Mouse (Mus musculus) limb, embryonic 14.5 days (tissue): ENCODE data around the gene Mcl1. TPM values are rescaled to one million over a fixed set of nuclear protein-coding genes. Genes with fewer than 3 reads are reported as not detected.

Experiments used
- ATAC-seq: fragments of 200-750 bp; cut with Nextera tagmentation; 2 replicates; pipeline ENCODE4 v1.8.0; 2017; ENCODE audit warnings: low read depth, moderate number of reproducible peaks, moderate TSS enrichment; ENCODE audit not compliant: low FRiP score
- DNase-seq: peaks from one replicate; pipeline ENCODE4 v3.0.0-alpha.2; 2015; ENCODE audit warnings: low spot score
- H3K27ac ChIP-seq: fragments of 300-500 bp; sonication (generic); replicated peaks from 2 replicates; pipeline ENCODE4 v1.5.1; 2014; ENCODE audit warnings: low read depth, mild to moderate bottlenecking, low read length, moderate library complexity, mixed read lengths
- H3K27me3 ChIP-seq: fragments of 300-500 bp; sonication (generic); 2 replicates; pipeline ENCODE4 v1.6.1; 2014; ENCODE audit warnings: low read length, mixed read lengths; ENCODE audit not compliant: control insufficient read depth, insufficient read depth
- H3K36me3 ChIP-seq: fragments of 300-500 bp; sonication (generic); 2 replicates; pipeline ENCODE4 v1.6.1; 2014; ENCODE audit warnings: mild to moderate bottlenecking, low read length, moderate library complexity, mixed read lengths; ENCODE audit not compliant: control insufficient read depth, insufficient read depth
- H3K4me1 ChIP-seq: fragments of 300-500 bp; sonication (generic); 2 replicates; pipeline ENCODE4 v1.6.1; 2014; ENCODE audit warnings: antibody characterized with exemption, low read length, mixed read lengths; ENCODE audit not compliant: control insufficient read depth, insufficient read depth
- H3K4me2 ChIP-seq: fragments of 300-500 bp; sonication (generic); replicated peaks from 2 replicates; pipeline ENCODE4 v1.6.1; 2014; ENCODE audit warnings: low read depth, mild to moderate bottlenecking, low read length, moderate library complexity; ENCODE audit not compliant: severe bottlenecking
- H3K4me3 ChIP-seq: fragments of 300-500 bp; sonication (generic); replicated peaks from 2 replicates; pipeline ENCODE4 v1.5.1; 2014; ENCODE audit warnings: low read length
- H3K9ac ChIP-seq: fragments of 300-500 bp; sonication (generic); 2 replicates; pipeline ENCODE4 v1.6.1; 2014; ENCODE audit warnings: mild to moderate bottlenecking, low read depth, low read length, moderate library complexity; ENCODE audit not compliant: severe bottlenecking
- H3K9me3 ChIP-seq: fragments of 300-500 bp; sonication (generic); 2 replicates; pipeline ENCODE4 v1.6.1; 2016; ENCODE audit warnings: low read length; ENCODE audit not compliant: control insufficient read depth
- POLR2A ChIP-seq: fragments of 200-500 bp; IDR thresholded peaks from 2 replicates; pipeline ENCODE4 v1.8.0; 2012; ENCODE audit warnings: inconsistent platforms, mild to moderate bottlenecking, moderate library complexity, borderline replicate concordance; ENCODE audit not compliant: insufficient read depth, insufficient read length; ENCODE audit errors: extremely low read depth
- WGBS: fragments of 180-500 bp; shearing (Covaris S2); extraction: QIAGEN DNeasy Blood & Tissue Kit; methylation state at CpG from one replicate; pipeline ENCODE4 v1.1.7; 2014; 5-methylcytosine and 5-hydroxymethylcytosine counted together
- polyA plus RNA-seq, 2 experiments: library from polyadenylated mRNA; depleted of rRNA in 1 of 2; stranded (reverse) in 1 of 2; unstranded in 1 of 2; fragments of >200 nt; fragmentation: Nextera tagmentation in 1 of 2; extraction: Ambion mirVana in 1 of 2; gene quantifications; 2 replicates each; pipeline versions ENCODE4 v1.2.1 to v1.2.3; 2012 to 2014

Gene Mcl1
- polyA plus RNA-seq, 2 experiments = 64.5 to 67.8 TPM

GRCm38 (mm10) chr3:95685301-95685700, 26.7 kb downstream of the Mcl1 start:
- DNase-seq (no peak), ATAC-seq (no peak)
- no peak for TF ChIP-seq POLR2A
- no peak overlapping the region for H3K9ac ChIP-seq
- H3K4me1 ChIP-seq = peaks cover 30% of the 10 kb centered on the region
- WGBS = 71% methylated on average over 4 of the region's 4 CpGs
- H3K4me3 ChIP-seq = no peak overlapping the region
- no peaks in the 10 kb centered on the region for H3K27me3 ChIP-seq
- H3K9me3 ChIP-seq = no peaks in the 10 kb centered on the region
- H3K4me2 ChIP-seq = no peak overlapping the region
- no peak overlapping the region for H3K27ac ChIP-seq
- H3K36me3 ChIP-seq = no peaks in the 10 kb centered on the region

DNA sequence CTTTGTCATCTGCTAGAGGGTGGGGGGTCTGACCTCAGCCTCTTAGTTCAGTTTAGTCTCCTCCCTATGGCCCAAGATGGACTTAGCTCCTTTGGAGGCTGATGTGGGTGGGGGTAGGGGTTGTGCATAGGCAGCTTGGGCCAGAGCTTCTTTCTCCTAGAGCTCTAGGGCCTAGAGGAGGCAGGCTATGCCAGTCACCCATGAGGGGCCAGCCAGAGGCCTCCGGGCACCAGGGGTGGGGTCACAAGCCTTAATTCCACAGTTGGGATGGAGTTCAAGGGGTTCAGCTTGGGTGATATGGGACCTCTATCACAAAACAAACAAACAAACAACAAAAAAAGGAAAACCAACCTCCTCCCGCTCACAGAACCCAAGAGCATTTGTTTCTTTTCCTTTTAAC, 27.1 kb downstream of the Mcl1 start:
- H3K4me1 ChIP-seq = peaks cover 30% of the 10 kb centered on the region
- no peak for DNase-seq

DNA sequence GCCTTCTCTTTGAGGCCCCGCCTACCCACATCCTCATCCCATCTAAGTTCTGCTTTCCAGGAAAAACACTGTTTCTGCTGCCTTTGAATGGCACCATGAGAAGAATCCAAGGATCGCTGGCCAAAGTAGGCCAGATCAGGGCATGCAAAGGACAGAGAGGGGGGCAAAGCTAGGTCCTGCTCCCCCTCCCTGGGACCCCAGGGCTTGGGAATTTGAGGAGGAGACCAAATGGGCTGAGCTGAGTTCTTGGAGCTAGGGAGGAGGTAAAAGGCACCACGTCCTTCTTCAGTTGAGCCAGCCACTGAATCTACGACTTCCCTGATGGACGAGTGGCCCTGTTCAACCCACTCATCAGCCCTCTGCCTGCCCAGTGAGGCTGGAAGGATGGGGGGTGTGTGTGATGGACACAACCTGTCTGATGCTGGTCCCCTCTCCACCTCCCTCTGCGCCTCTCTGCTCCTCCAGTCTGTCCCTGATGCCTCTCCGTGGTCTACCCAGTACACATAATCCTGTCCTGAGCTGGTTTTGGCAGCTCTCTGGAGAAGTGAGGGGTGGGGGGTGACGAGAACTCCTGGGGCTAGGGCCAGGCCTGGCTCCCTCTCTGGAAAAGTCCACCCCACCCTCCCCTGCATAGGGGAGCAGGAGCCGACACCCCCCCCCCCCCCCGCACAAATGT, 28.0 kb downstream of the Mcl1 start:
- Histone ChIP-seq H3K9ac (no peak overlapping the region), H3K4me1 (peaks cover 28% of the 10 kb centered on the region), H3K27ac (0 out of 2 replicates have a peak overlapping the region, but pooled peaks have one; percentile 26), H3K9me3 (no peaks in the 10 kb centered on the region), H3K4me2 (peak overlapping the region; percentile 86), H3K36me3 (no peaks in the 10 kb centered on the region), H3K27me3 (no peaks in the 10 kb centered on the region), H3K4me3 (no peak overlapping the region; the same call in 1 of the 2 replicates)
- TF ChIP-seq POLR2A = no peak
- ATAC-seq = no peak
- no peak for DNase-seq
- WGBS = 43% methylated on average over 9 of the region's 10 CpGs

More for the DNA sequence above, 27.1 kb downstream of the Mcl1 start:
- WGBS = 84% methylated on average over 2 of the region's 2 CpGs
- H3K27ac ChIP-seq = no peak overlapping the region
- H3K27me3 ChIP-seq = no peaks in the 10 kb centered on the region
- H3K36me3 ChIP-seq = no peaks in the 10 kb centered on the region
- H3K4me3 ChIP-seq = no peak overlapping the region
- H3K9me3 ChIP-seq = no peaks in the 10 kb centered on the region
- ATAC-seq = no peak
- no peak overlapping the region for H3K4me2 ChIP-seq
- no peak overlapping the region for H3K9ac ChIP-seq
- no peak for TF ChIP-seq POLR2A

- Histone ChIP-seq H3K4me1 (peaks cover 27% of the 10 kb centered on the region), H3K4me2 (peak overlapping the region; percentile 86), H3K9ac (peak overlapping the region; percentile 62), H3K9me3 (no peaks in the 10 kb centered on the region), H3K36me3 (no peaks in the 10 kb centered on the region), H3K4me3 (peak overlapping the region; percentile 48), H3K27ac (peak overlapping the region; percentile 26; the same call in 1 of the 2 replicates), H3K27me3 (no peaks in the 10 kb centered on the region)
- no peak for TF ChIP-seq POLR2A
- 15% methylated on average over 4 of the region's 4 CpGs for WGBS
- no peak for DNase-seq
- no peak; the same call in 1 of the 2 replicates for ATAC-seq
These were observed 28.6 kb downstream of the Mcl1 start for GRCm38 (mm10) chr3:95687168-95687523.

GRCm38 (mm10) chr3:95687524-95688421, 29.2 kb downstream of the Mcl1 start, which contains the start of gene Adamtsl4:
Adamtsl4 (minus strand) TSS chr3:95687917.
- WGBS = 4% methylated on average over 39 of the region's 50 CpGs
- Histone ChIP-seq H3K27me3 (no peaks in the 10 kb centered on the region), H3K27ac (peak within 1 kb of the TSS; percentile 72)

More at GRCm38 (mm10) chr3:95687524-95688421, 29.2 kb downstream of the Mcl1 start, which contains the start of gene Adamtsl4:
- ATAC-seq = peak; percentile 81
- Histone ChIP-seq H3K36me3 (no peaks in the 10 kb centered on the region), H3K4me1 (peaks cover 27% of the 10 kb centered on the region), H3K9ac (peak within 1 kb of the TSS; percentile 62), H3K4me2 (peak within 1 kb of the TSS; percentile 86), H3K9me3 (no peaks in the 10 kb centered on the region), H3K4me3 (peak within 1 kb of the TSS; percentile 48)
- no peak for TF ChIP-seq POLR2A
- DNase-seq = peak; percentile 90
